19 mouse cellular contexts compared by ENCODE assay signal in the genomic region with DNA sequence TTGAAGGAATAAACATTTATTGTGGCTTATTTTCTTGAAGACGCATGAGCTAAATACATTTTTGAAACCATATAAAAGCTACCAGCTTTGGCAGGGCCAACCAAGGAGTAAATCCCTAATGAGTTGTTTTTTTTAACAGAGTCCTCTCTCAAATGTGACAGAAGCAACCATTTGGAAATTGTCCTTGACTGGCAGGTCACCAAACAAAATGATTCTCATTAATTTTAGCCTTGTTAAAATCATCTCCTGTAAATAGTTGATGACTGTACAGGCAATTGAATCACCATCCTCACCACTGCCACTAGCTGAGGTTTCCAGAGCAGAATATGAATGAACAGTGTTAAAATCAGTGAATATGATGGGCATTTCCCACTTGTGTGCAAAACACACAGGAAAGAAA.
A peak's percentile ranks its signal among the peaks of the same experiment; 100 is the strongest.
DNase-seq lines count a peak whose midpoint lies in the region.
"Had no signal": no experiment of that assay in that cellular context is flagged by ENCODE, and none has a peak within 500 bp of the region (broad histone marks: within the 10 kb centered on the region; RNA-seq: fewer than 3 reads in every experiment).

No protein-coding gene starts in this region.

- DNase-seq in cerebellum, adult 9-10 months: peak; percentile 12
- no peak for DNase-seq in cerebellum, adult 9-11 months
- peak; percentile 6 for DNase-seq in gastrocnemius, adult 18-20 months (ENCODE audit: low spot score)
- DNase-seq in gastrocnemius, adult 8-10 months (ENCODE audit: low spot score in 2 of 2): no peak
- DNase-seq in layer of hippocampus, postnatal 10 days (ENCODE audit: low spot score in 2 of 2): peak; percentile 22 to 40
- no peak for DNase-seq in layer of hippocampus, postnatal 25 days (ENCODE audit: extremely low spot score in 1 of 2, low spot score in 1 of 2)
- no peak for DNase-seq in urinary bladder, postnatal 25 days (ENCODE audit: low spot score)
- DNase-seq: adrenal gland, adult 8-10 months; cerebellum, adult 11-12 months; embryo, embryonic 11 days; gastrocnemius, postnatal 25 days; heart, adult 11 months; kidney, adult 11 months; kidney, postnatal 25 days; lung, embryonic 14.5 days; lung, postnatal 14 days; midbrain, embryonic 14.5 days; right cerebral cortex, postnatal 4 days; thymus, postnatal 4 days had no signal

Comparison
In these comparisons a context has a peak if more than half of its experiments do, and no peak if none do; other contexts are left out.
1. DNase-seq: peak in cerebellum, adult 9-10 months (single experiment), gastrocnemius, adult 18-20 months (single experiment) and layer of hippocampus, postnatal 10 days (2 of 2); none in cerebellum, adult 9-11 months (single experiment), gastrocnemius, adult 8-10 months (0 of 2), layer of hippocampus, postnatal 25 days (0 of 2) and urinary bladder, postnatal 25 days (single experiment).